Mouse (Mus musculus) hindbrain, embryonic 14.5 days (tissue): ENCODE results near the gene Tmem151a. TPM values are rescaled to one million over a fixed set of nuclear protein-coding genes. Genes with fewer than 3 reads are reported as not detected.
A peak's percentile ranks its signal among the peaks of the same experiment; 100 is the strongest.

Experiments
- ATAC-seq: fragments of 200-750 bp; cut with Nextera tagmentation; 2 replicates; pipeline ENCODE4 v1.8.0; 2017; ENCODE audit warnings: moderate number of reproducible peaks, mild to moderate bottlenecking, moderate TSS enrichment, moderate library complexity; ENCODE audit not compliant: low FRiP score
- DNase-seq: peaks from one replicate; pipeline ENCODE4 v3.0.0-alpha.2; 2015; ENCODE audit warnings: low spot score
- H3K27ac ChIP-seq: fragments of 300-500 bp; sonication (generic); 2 replicates; pipeline ENCODE4 v1.5.1; 2014; ENCODE audit warnings: mild to moderate bottlenecking, moderate library complexity
- H3K27me3 ChIP-seq: fragments of 300-500 bp; sonication (generic); 2 replicates; pipeline ENCODE4 v1.6.1; 2014; ENCODE audit warnings: mild to moderate bottlenecking, low read length, mixed read lengths; ENCODE audit not compliant: control insufficient read depth, insufficient read depth
- H3K36me3 ChIP-seq: fragments of 300-500 bp; sonication (generic); replicated peaks from 2 replicates; pipeline ENCODE4 v1.6.1; 2014; ENCODE audit not compliant: control insufficient read depth, insufficient read depth
- H3K4me1 ChIP-seq: fragments of 300-500 bp; sonication (generic); replicated peaks from 2 replicates; pipeline ENCODE4 v1.6.1; 2014; ENCODE audit warnings: antibody characterized with exemption, low read length, mixed read lengths; ENCODE audit not compliant: control insufficient read depth, insufficient read depth
- H3K4me2 ChIP-seq: fragments of 300-500 bp; sonication (generic); replicated peaks from 2 replicates; pipeline ENCODE4 v1.6.1; 2014; ENCODE audit warnings: mild to moderate bottlenecking, moderate library complexity
- H3K4me3 ChIP-seq: fragments of 300-500 bp; sonication (generic); replicated peaks from 2 replicates; pipeline ENCODE4 v1.5.1; 2014; ENCODE audit warnings: mild to moderate bottlenecking, low read length
- H3K9ac ChIP-seq: fragments of 300-500 bp; sonication (generic); 2 replicates; pipeline ENCODE4 v1.6.1; 2014
- H3K9me3 ChIP-seq: fragments of 300-500 bp; sonication (generic); 2 replicates; pipeline ENCODE4 v1.6.1; 2016; ENCODE audit warnings: low read length; ENCODE audit not compliant: control insufficient read depth
- WGBS: fragments of 180-500 bp; shearing (Covaris S2); extraction: QIAGEN DNeasy Blood & Tissue Kit; methylation state at CpG from one replicate; pipeline ENCODE4 v1.1.7; 2014; 5-methylcytosine and 5-hydroxymethylcytosine counted together
- polyA plus RNA-seq: library from polyadenylated mRNA; unstranded; fragments of >200 nt; fragmentation: Nextera tagmentation; extraction: Ambion mirVana; gene quantifications from 2 replicates; pipeline ENCODE4 v1.2.1, GENCODE M21; 2014

The Tmem151a gene
- polyA plus RNA-seq, 1 experiment from 2014 or later, result 20.7 TPM

DNA sequence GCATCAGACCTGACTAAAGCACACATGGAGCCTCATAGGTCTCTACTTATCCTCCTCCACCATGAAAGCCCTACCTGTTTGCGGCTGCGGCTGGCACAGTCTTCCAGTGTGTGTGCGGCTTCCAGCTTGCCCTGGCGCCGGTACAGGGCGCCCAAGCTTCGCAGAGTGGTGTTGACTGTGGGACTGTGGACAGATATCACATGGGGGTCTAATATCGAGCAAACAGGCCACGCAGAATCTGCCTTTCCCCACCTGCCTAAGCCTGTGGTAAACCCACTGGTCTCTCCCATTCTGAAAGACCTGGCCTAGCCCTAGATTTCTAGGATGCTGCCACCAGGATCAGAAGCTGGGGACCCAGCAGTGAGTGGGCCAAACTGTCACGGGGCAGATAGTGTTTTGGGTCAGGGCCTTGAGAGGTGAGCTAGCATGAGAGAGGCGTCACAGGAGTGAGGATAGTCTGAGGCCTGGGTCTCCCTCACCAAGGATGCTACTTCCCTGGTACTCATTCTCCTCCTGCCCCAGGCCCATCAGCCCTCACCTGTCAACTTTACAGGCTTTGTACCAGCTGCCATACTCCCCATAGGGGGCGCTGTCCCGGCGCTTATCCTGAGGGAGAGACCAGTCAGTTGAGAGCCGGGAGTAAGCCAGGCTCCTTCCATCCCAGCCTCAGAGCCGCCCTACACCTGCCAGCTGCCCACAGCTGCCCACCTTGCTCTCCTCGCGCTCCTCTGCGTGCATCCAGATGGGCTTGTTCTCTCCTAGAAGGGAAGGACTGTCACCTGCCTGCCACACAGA lies 24.5 kb upstream of the Tmem151a start:
- H3K4me1 ChIP-seq, result peaks cover 7% of the 10 kb centered on the region
- no peaks in the 10 kb centered on the region for H3K9me3 ChIP-seq
- ATAC-seq (no peak), DNase-seq (no peak)
- H3K27me3 ChIP-seq, result no peaks in the 10 kb centered on the region
- H3K4me2 ChIP-seq, result no peak overlapping the region
- no peak overlapping the region for H3K9ac ChIP-seq
- H3K27ac ChIP-seq, result no peak overlapping the region
- WGBS, result 77% methylated on average over 19 of the region's 19 CpGs
- peaks cover 77% of the 10 kb centered on the region for H3K36me3 ChIP-seq
- no peak overlapping the region for H3K4me3 ChIP-seq

DNA sequence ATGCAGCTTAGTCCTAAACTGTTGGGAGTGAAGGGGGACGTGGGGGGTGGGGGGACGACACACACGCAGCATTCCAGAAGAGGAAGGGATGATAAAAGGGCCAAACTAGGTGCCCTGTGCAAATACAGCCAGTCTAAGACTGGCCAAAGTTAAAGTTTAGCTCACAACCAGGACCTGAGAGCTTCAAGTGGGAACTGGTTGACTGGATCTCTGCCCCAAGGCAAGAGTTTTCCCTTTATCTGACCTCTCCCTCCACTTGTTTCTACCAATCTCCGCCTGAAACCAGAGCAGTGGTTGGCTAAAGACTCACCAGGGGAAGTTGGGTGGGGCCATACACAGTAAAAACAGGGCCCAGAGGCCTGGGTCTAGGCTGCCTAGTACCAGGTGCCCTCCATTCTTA lies 23.4 kb upstream of the Tmem151a start:
- Histone ChIP-seq H3K9ac (no peak overlapping the region), H3K4me3 (no peak overlapping the region), H3K36me3 (peaks cover 77% of the 10 kb centered on the region), H3K27me3 (no peaks in the 10 kb centered on the region), H3K4me2 (no peak overlapping the region), H3K9me3 (no peaks in the 10 kb centered on the region), H3K4me1 (peaks cover 7% of the 10 kb centered on the region), H3K27ac (no peak overlapping the region)
- DNase-seq, result no peak
- no peak for ATAC-seq
- 65% methylated on average over 4 of the region's 4 CpGs for WGBS

DNA sequence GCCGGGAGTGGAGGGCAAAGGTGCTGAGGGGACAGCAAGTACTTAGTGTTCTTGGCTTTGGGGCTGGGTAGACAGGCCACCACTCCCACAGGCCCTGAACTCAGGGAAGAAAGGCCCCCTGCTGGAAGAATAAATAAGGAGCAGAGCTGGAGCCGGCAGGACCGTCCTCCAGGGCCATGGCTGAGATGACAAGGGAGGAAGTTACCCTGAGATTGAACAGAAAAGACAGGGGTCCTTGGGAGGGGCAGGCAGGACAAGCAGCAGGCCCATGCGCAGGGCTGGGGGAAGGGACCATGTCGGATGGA lies 22.9 kb upstream of the Tmem151a start:
- Histone ChIP-seq H3K36me3 (peaks cover 77% of the 10 kb centered on the region), H3K27me3 (no peaks in the 10 kb centered on the region), H3K9me3 (no peaks in the 10 kb centered on the region), H3K4me2 (no peak overlapping the region), H3K4me1 (peaks cover 7% of the 10 kb centered on the region), H3K4me3 (no peak overlapping the region), H3K9ac (no peak overlapping the region), H3K27ac (no peak overlapping the region)
- DNase-seq (no peak), ATAC-seq (no peak)
- 20% methylated on average over 5 of the region's 5 CpGs for WGBS

DNA sequence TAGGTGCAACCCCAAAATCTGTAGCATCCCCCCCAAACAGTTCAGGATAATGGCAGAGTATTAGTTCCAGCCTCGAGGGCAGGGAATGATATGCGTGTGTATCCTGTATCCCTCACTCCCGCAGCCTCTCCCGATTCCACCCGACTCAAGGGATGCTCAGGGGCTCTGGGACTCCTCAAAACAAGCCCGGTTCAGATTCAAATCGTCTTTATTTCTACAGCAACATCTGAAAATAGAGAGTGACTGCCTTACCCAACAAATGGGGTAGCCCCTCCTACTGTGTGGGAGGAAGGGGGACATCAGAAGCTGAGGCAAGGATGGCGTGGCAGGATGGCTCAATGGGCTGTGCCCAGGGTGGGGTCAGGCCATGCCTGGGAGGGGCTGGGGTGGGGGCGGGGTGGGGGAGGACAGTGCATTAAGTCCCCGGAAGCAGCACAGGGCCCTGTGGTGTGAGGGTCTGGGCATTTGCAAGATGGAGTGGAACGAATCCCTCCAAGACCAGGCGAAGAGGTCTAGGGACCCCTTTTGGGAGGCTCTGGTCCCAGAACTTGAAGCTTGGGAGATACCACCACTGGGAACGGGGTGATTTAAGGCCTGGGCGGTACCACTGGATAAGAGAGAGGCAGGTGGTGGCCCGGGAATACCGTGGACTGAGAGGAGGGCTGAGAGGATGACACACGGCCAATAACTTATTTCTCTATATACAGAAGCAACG lies 22.4 kb upstream of the Tmem151a start:
- Histone ChIP-seq H3K4me1 (peaks cover 7% of the 10 kb centered on the region), H3K36me3 (peaks cover 77% of the 10 kb centered on the region), H3K4me3 (no peak overlapping the region), H3K27ac (no peak overlapping the region), H3K4me2 (no peak overlapping the region), H3K9ac (no peak overlapping the region), H3K27me3 (no peaks in the 10 kb centered on the region), H3K9me3 (no peaks in the 10 kb centered on the region)
- WGBS, result 76% methylated on average over 18 of the region's 18 CpGs
- ATAC-seq (no peak), DNase-seq (no peak)

GRCm38 (mm10) chr19:5106731-5107191 lies 21.4 kb upstream of the Tmem151a start, which contains the start of gene Rab1b:
Gene Rab1b (minus strand): TSS chr19:5107072.
- no peaks in the 10 kb centered on the region for H3K9me3 ChIP-seq
- H3K9ac ChIP-seq, result peak within 1 kb of the TSS; percentile 91
- DNase-seq, result peak; percentile 99
- H3K27ac ChIP-seq, result peak within 1 kb of the TSS; percentile 94
- peak within 1 kb of the TSS; percentile 92 for H3K4me2 ChIP-seq
- H3K36me3 ChIP-seq, result peaks cover 77% of the 10 kb centered on the region
- no peaks in the 10 kb centered on the region for H3K27me3 ChIP-seq
- WGBS, result 1% methylated on average over 41 of the region's 46 CpGs
- H3K4me1 ChIP-seq, result peaks cover 7% of the 10 kb centered on the region
- peak within 1 kb of the TSS; percentile 62 for H3K4me3 ChIP-seq
- peak; percentile 95 for ATAC-seq

DNA sequence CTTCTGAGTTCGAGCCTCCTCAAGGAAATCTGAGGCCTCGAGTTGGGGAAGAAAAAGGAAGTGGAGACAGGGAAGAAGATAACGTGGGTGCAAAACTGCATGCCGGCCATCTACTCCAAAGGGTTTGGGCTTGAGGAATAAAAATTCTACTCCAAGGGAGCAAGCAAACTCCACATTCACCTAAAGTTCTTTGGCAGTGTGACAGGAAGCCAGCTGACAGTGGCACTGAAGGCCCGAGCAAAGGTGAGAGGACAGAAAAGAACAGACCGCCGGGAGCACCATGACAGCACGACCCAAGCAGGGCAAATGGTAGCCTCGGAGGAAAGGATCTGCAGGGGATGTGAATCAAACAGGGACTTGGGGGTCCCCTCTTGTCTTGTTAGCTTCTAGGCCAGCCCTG lies 20.7 kb upstream of the Tmem151a start:
- DNase-seq (no peak), ATAC-seq (no peak)
- H3K4me2 ChIP-seq, result peak overlapping the region; percentile 92
- peaks cover 7% of the 10 kb centered on the region for H3K4me1 ChIP-seq
- H3K36me3 ChIP-seq, result peaks cover 77% of the 10 kb centered on the region
- 24% methylated on average over 9 of the region's 9 CpGs for WGBS
- no peaks in the 10 kb centered on the region for H3K9me3 ChIP-seq
- peak overlapping the region; percentile 94 for H3K27ac ChIP-seq
- H3K9ac ChIP-seq, result peak overlapping the region; percentile 91
- peak overlapping the region; percentile 62 for H3K4me3 ChIP-seq
- H3K27me3 ChIP-seq, result no peaks in the 10 kb centered on the region

- H3K36me3 ChIP-seq, result peaks cover 48% of the 10 kb centered on the region
- WGBS, result 1% methylated on average over 21 of the region's 48 CpGs
- H3K4me3 ChIP-seq, result peak within 1 kb of the TSS; percentile 69
- H3K9ac ChIP-seq, result peak within 1 kb of the TSS; percentile 99
- ATAC-seq, result peak; percentile 70
- peak; percentile 79 for DNase-seq
- peak within 1 kb of the TSS; percentile 96 for H3K27ac ChIP-seq
- H3K4me2 ChIP-seq, result peak within 1 kb of the TSS; percentile 56
- H3K9me3 ChIP-seq, result no peaks in the 10 kb centered on the region
- peaks cover 43% of the 10 kb centered on the region for H3K4me1 ChIP-seq
- no peaks in the 10 kb centered on the region for H3K27me3 ChIP-seq
Measured at GRCm38 (mm10) chr19:5098363-5099143, 13.2 kb upstream of the Tmem151a start, which contains the start of gene Cnih2. Gene Cnih2 (minus strand): TSS chr19:5098521.

DNA sequence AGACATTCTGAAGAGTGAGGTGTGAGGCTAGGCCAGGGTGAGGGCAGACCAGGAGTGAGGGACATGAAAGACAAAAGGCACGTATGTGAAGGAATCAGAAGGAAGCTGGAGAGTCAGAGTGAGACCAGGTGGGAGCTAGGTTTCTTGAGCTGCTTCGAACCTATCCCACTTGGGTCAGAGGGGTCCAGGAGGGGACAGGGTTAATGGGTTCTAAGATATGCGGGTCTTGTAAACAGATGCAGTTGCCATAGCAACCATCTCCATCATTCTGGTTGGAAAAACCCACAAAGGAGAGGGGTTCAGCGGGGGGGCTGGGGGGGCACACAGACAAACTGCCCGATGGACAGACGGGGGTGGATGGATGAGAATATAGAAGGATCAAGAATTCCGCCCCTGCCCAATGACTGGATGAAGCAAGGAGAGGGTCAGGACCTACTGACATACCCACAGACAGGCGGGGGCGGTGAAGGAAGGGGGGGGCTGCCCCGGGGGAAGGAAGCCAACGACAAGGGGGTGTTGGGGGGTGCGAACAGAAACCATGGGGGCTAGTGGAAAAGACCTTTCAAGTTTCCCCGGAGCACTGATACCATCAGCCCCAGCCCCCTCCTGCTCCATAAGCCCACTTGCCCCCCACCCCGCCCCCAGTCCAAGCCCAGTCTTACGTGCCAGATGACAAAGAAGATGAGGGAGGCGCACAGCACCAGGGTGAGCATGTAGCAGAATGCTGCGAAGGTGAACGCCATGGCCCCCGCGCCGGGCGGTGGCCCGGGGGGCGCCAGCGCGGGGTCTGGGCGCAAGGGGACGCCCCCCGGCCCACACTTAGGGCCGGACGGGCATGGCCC lies 12.4 kb upstream of the Tmem151a start:
- Histone ChIP-seq H3K9me3 (no peaks in the 10 kb centered on the region), H3K27me3 (no peaks in the 10 kb centered on the region), H3K4me3 (peak overlapping the region; percentile 69), H3K4me1 (peaks cover 49% of the 10 kb centered on the region), H3K36me3 (peaks cover 48% of the 10 kb centered on the region), H3K4me2 (peak overlapping the region; percentile 56), H3K9ac (peak overlapping the region; percentile 99), H3K27ac (peak overlapping the region; percentile 96)
- 1% methylated on average over 28 of the region's 31 CpGs for WGBS
- ATAC-seq, result peak; percentile 15; the same call in 1 of the 2 replicates
- DNase-seq, result peak; percentile 58
